Comparison of ENCODE assay signal across 8 mouse cellular contexts in the genomic region with DNA sequence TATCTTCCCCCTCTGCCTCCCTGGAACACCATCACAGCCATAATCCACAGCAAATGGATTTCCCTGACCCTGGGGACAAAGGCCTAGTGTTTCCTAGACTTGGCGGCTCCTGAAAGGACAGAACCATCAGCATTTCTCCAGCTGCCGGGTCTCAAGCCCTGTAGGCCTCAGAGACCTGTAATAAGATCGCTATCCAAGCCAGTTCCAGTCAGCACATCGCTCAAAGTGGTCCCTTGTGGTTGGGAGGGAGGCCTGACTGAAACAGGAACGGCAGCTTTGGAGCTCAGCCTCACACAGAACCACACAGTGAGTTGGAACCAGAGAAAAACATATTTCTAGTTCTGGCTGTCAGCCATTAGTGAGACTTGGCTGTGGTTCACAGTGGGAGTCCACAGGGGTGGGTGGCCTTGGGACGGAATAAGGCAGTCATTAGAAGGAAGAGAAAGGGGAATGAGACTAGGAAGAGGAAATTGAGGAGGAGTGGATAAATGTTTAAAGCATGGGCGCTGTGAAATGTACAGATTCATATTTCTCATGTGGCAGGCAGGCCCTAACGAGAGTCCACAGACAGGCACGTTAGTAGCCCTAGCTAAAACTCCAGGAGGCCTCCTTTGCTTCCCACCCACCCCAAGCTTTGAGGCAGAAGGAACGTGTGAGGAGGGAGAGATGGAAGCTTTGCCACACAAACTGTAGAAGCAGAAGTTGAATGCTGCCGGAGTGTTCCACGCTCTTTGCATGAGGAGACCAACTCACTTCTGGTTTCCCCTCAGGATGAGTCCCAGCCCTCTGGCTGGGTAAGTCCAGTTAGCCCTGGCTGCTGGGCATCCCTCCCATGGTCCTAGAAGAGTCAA. TPM values are rescaled to one million over a fixed set of nuclear protein-coding genes. Genes with fewer than 3 reads are reported as not detected.
DNase-seq lines count a peak whose midpoint lies in the region; ATAC-seq and TF ChIP-seq lines count a peak whose summit lies in the region.

No protein-coding gene starts in this region.

- H3K4me1 ChIP-seq in liver, adult 2 months (ENCODE audit: control insufficient read depth, insufficient read depth, low read length) = no peaks in the 10 kb centered on the region
- H3K4me1 ChIP-seq in liver, postnatal 0 days (ENCODE audit: insufficient read depth) = 0 out of 2 replicates have a peak, but pooled peaks cover 3% of the 10 kb centered on the region
- H3K4me1 ChIP-seq in forebrain, embryonic 13.5 days = peaks cover 28% of the 10 kb centered on the region
- no peaks in the 10 kb centered on the region for H3K4me1 ChIP-seq in heart, embryonic 16.5 days (ENCODE audit: control insufficient read depth, insufficient read depth, low read length)
- peaks cover 54% of the 10 kb centered on the region for H3K4me1 ChIP-seq in kidney, embryonic 16.5 days (ENCODE audit: insufficient read depth, low read length)
- peaks cover 62% of the 10 kb centered on the region for H3K4me1 ChIP-seq in limb, embryonic 15.5 days

- H3K4me3 ChIP-seq in liver, adult 2 months (ENCODE audit: insufficient read depth, low read depth, low read length) = no peak overlapping the region
- no peak overlapping the region for H3K4me3 ChIP-seq in liver, postnatal 0 days (ENCODE audit: low read depth, low read length)
- H3K4me3 ChIP-seq in forebrain, embryonic 13.5 days = no peak overlapping the region
- H3K4me3 ChIP-seq in heart, embryonic 16.5 days (ENCODE audit: low read length) = no peak overlapping the region
- H3K4me3 ChIP-seq in kidney, embryonic 16.5 days (ENCODE audit: low read length) = no peak overlapping the region
- H3K4me3 ChIP-seq in limb, embryonic 15.5 days = no peak overlapping the region

- TF ChIP-seq EP300 in liver, postnatal 0 days (IDR thresholded peaks at IDR 0.05; ENCODE audit: low read depth) = no peak

- no peaks in the 10 kb centered on the region for H3K79me2 ChIP-seq in liver, adult 2 months (ENCODE audit: control insufficient read depth, insufficient read depth, low read length)

- no peaks in the 10 kb centered on the region for H3K27me3 ChIP-seq in liver, adult 2 months (ENCODE audit: control insufficient read depth, insufficient read depth, low read length)
- H3K27me3 ChIP-seq in liver, postnatal 0 days (ENCODE audit: insufficient read depth, low read length) = no peaks in the 10 kb centered on the region
- no peaks in the 10 kb centered on the region for H3K27me3 ChIP-seq in forebrain, embryonic 13.5 days
- H3K27me3 ChIP-seq in heart, embryonic 16.5 days (ENCODE audit: control insufficient read depth, insufficient read depth, low read length) = 0 out of 2 replicates have a peak, but pooled peaks cover 2% of the 10 kb centered on the region
- no peaks in the 10 kb centered on the region for H3K27me3 ChIP-seq in kidney, embryonic 16.5 days (ENCODE audit: insufficient read depth, low read length)
- 0 out of 2 replicates have a peak, but pooled peaks cover 3% of the 10 kb centered on the region for H3K27me3 ChIP-seq in limb, embryonic 15.5 days

- WGBS in liver, adult 2 months = 79% methylated on average over 12 of the region's 12 CpGs
- WGBS in liver, postnatal 0 days (ENCODE audit: insufficient replicate concordance) = 50% methylated on average over 12 of the region's 12 CpGs
- 48% methylated on average over 12 of the region's 12 CpGs for WGBS in forebrain, embryonic 13.5 days
- WGBS in heart, embryonic 16.5 days = 54% methylated on average over 12 of the region's 12 CpGs
- WGBS in kidney, embryonic 16.5 days = 37% methylated on average over 12 of the region's 12 CpGs
- WGBS in limb, embryonic 15.5 days = 16% methylated on average over 12 of the region's 12 CpGs

- DNase-seq in liver, adult 2 months (ENCODE audit: extremely low read depth, low read depth, low spot score) = peak; percentile 19
- DNase-seq in liver, postnatal 0 days = no peak
- DNase-seq in ovary, postnatal 14 days (ENCODE audit: low spot score) = peak; percentile 73
- DNase-seq in adipocyte (ENCODE audit: low spot score) = no peak

- no peak for ATAC-seq in liver, postnatal 0 days
- ATAC-seq in forebrain, embryonic 13.5 days = no peak
- ATAC-seq in heart, embryonic 16.5 days (replicated peaks; ENCODE audit: extremely low read depth, insufficient read depth, low FRiP score) = peak; percentile 79
- peak; percentile 93 for ATAC-seq in kidney, embryonic 16.5 days (ENCODE audit: low FRiP score, low TSS enrichment)
- peak; percentile 91 for ATAC-seq in limb, embryonic 15.5 days (ENCODE audit: insufficient number of reproducible peaks, low FRiP score, low TSS enrichment, low read depth)

- H3K27ac ChIP-seq in liver, adult 2 months (replicated peaks; ENCODE audit: insufficient read depth, low read depth, low read length) = no peak overlapping the region
- H3K27ac ChIP-seq in liver, postnatal 0 days (ENCODE audit: low read depth) = no peak overlapping the region
- H3K27ac ChIP-seq in forebrain, embryonic 13.5 days = peak overlapping the region; percentile 55
- peak overlapping the region; percentile 57 for H3K27ac ChIP-seq in heart, embryonic 16.5 days (ENCODE audit: low read length)
- peak overlapping the region; percentile 89 for H3K27ac ChIP-seq in kidney, embryonic 16.5 days (ENCODE audit: low read length)
- H3K27ac ChIP-seq in limb, embryonic 15.5 days = peak overlapping the region; percentile 87

- H3K9me3 ChIP-seq in liver, postnatal 0 days (ENCODE audit: low read length) = no peaks in the 10 kb centered on the region
- no peaks in the 10 kb centered on the region for H3K9me3 ChIP-seq in forebrain, embryonic 13.5 days (replicated peaks)
- H3K9me3 ChIP-seq in heart, embryonic 16.5 days (replicated peaks; ENCODE audit: control insufficient read depth, low read length) = no peaks in the 10 kb centered on the region
- H3K9me3 ChIP-seq in kidney, embryonic 16.5 days (ENCODE audit: low read length) = no peaks in the 10 kb centered on the region
- no peaks in the 10 kb centered on the region for H3K9me3 ChIP-seq in limb, embryonic 15.5 days

- H3K4me2 ChIP-seq in liver, postnatal 0 days (ENCODE audit: low read depth, low read length) = no peak overlapping the region
- H3K4me2 ChIP-seq in forebrain, embryonic 13.5 days = no peak overlapping the region
- H3K4me2 ChIP-seq in heart, embryonic 16.5 days (ENCODE audit: low read depth, low read length) = no peak overlapping the region
- no peak overlapping the region for H3K4me2 ChIP-seq in kidney, embryonic 16.5 days (replicated peaks; ENCODE audit: low read depth, low read length)
- 0 out of 2 replicates have a peak overlapping the region, but pooled peaks have one; percentile 11 for H3K4me2 ChIP-seq in limb, embryonic 15.5 days

- no peaks in the 10 kb centered on the region for H3K36me3 ChIP-seq in liver, adult 2 months (ENCODE audit: control insufficient read depth, insufficient read depth, low read length)
- H3K36me3 ChIP-seq in liver, postnatal 0 days (replicated peaks; ENCODE audit: insufficient read depth, low read length) = no peaks in the 10 kb centered on the region
- H3K36me3 ChIP-seq in forebrain, embryonic 13.5 days (ENCODE audit: poor library complexity, severe bottlenecking) = no peaks in the 10 kb centered on the region
- H3K36me3 ChIP-seq in heart, embryonic 16.5 days (ENCODE audit: control insufficient read depth, insufficient read depth) = no peaks in the 10 kb centered on the region
- H3K36me3 ChIP-seq in kidney, embryonic 16.5 days (ENCODE audit: insufficient read depth, low read length) = no peaks in the 10 kb centered on the region
- H3K36me3 ChIP-seq in limb, embryonic 15.5 days = no peaks in the 10 kb centered on the region

- TF ChIP-seq CTCF in liver, adult 2 months (IDR thresholded peaks at IDR 0.05; ENCODE audit: low read depth, low read length) = no peak
- no peak for TF ChIP-seq CTCF in liver, postnatal 0 days (IDR thresholded peaks at IDR 0.05; ENCODE audit: low read depth)

- no peak overlapping the region for H3K9ac ChIP-seq in liver, adult 2 months (ENCODE audit: low read depth, low read length)
- H3K9ac ChIP-seq in liver, postnatal 0 days (replicated peaks) = no peak overlapping the region
- H3K9ac ChIP-seq in forebrain, embryonic 13.5 days = no peak overlapping the region; the same call in 1 of the 2 replicates
- no peak overlapping the region for H3K9ac ChIP-seq in heart, embryonic 16.5 days (ENCODE audit: low read length)
- H3K9ac ChIP-seq in kidney, embryonic 16.5 days (replicated peaks; ENCODE audit: low read length) = peak overlapping the region; percentile 39
- H3K9ac ChIP-seq in limb, embryonic 15.5 days = no peak overlapping the region

- no peak for TF ChIP-seq POLR2A in liver, adult 2 months (IDR thresholded peaks at IDR 0.05; ENCODE audit: extremely low read depth, insufficient read depth, low read length)

RNA-seq across cellular contexts. Expression of gene Phc2, which starts 43.7 kb away (rescaled TPM):
- total RNA-seq in liver, adult 2 months (2014; rRNA removed) = 7.7 and 12.6 TPM in 2 replicates
- polyA plus RNA-seq in liver, adult 2 months (2012; rRNA removed) = 28.7 and 32.3 TPM in 2 replicates
- 14.6 and 18.7 TPM in 2 replicates for polyA plus RNA-seq in liver, postnatal 0 days (2015; fragmentation: Nextera tagmentation; extraction: Ambion mirVana)
- polyA plus RNA-seq in forebrain, embryonic 13.5 days (2015; fragmentation: Nextera tagmentation; extraction: Ambion mirVana) = 34.9 and 38.2 TPM in 2 replicates
- 7.5 and 11.0 TPM in 2 replicates for polyA plus RNA-seq in heart, embryonic 16.5 days (2015; fragmentation: Nextera tagmentation; extraction: Ambion mirVana)
- polyA plus RNA-seq in kidney, embryonic 16.5 days (2015; fragmentation: Nextera tagmentation; extraction: Ambion mirVana) = 19.4 and 21.4 TPM in 2 replicates
- polyA plus RNA-seq in limb, embryonic 15.5 days (2015; fragmentation: Nextera tagmentation; extraction: Ambion mirVana) = 33.1 and 40.7 TPM in 2 replicates

RNA-seq across cellular contexts. Expression of gene A3galt2, which starts 56.9 kb away (rescaled TPM):
- total RNA-seq in liver, adult 2 months (2014; rRNA removed) = under 0.01 and 0.07 TPM in 2 replicates
- 0.02 TPM in 1 of 2 replicates, not detected in the other for polyA plus RNA-seq in liver, adult 2 months (2012; rRNA removed)
- not detected in 2 replicates for polyA plus RNA-seq in liver, postnatal 0 days (2015; fragmentation: Nextera tagmentation; extraction: Ambion mirVana)
- polyA plus RNA-seq in forebrain, embryonic 13.5 days (2015; fragmentation: Nextera tagmentation; extraction: Ambion mirVana) = 0.67 and 0.88 TPM in 2 replicates
- polyA plus RNA-seq in heart, embryonic 16.5 days (2015; fragmentation: Nextera tagmentation; extraction: Ambion mirVana) = 0.04 and 0.11 TPM in 2 replicates
- polyA plus RNA-seq in kidney, embryonic 16.5 days (2015; fragmentation: Nextera tagmentation; extraction: Ambion mirVana) = 0.24 and 0.35 TPM in 2 replicates
- 0.24 and 0.25 TPM in 2 replicates for polyA plus RNA-seq in limb, embryonic 15.5 days (2015; fragmentation: Nextera tagmentation; extraction: Ambion mirVana)

Comparison
In these comparisons a context has a peak if more than half of its experiments do, and no peak if none do; other contexts are left out.
1. DNase-seq: peak in liver, adult 2 months (single experiment) and ovary, postnatal 14 days (single experiment); none in liver, postnatal 0 days (single experiment) and adipocyte (single experiment).
2. H3K27ac ChIP-seq: peak in forebrain, embryonic 13.5 days (single experiment), heart, embryonic 16.5 days (single experiment), kidney, embryonic 16.5 days (single experiment) and limb, embryonic 15.5 days (single experiment); none in liver, adult 2 months (single experiment) and liver, postnatal 0 days (single experiment).
3. ATAC-seq: peak in heart, embryonic 16.5 days (single experiment), kidney, embryonic 16.5 days (single experiment) and limb, embryonic 15.5 days (single experiment); none in liver, postnatal 0 days (single experiment) and forebrain, embryonic 13.5 days (single experiment).